Mouse (Mus musculus) right cerebral cortex, postnatal 25 days (tissue): ENCODE results near the gene Lrp2.
A peak's percentile ranks its signal among the peaks of the same experiment; 100 is the strongest.

Experiments used
- DNase-seq: peaks from one replicate; pipeline ENCODE4 v3.0.0; 2022

Lrp2 gene

DNA sequence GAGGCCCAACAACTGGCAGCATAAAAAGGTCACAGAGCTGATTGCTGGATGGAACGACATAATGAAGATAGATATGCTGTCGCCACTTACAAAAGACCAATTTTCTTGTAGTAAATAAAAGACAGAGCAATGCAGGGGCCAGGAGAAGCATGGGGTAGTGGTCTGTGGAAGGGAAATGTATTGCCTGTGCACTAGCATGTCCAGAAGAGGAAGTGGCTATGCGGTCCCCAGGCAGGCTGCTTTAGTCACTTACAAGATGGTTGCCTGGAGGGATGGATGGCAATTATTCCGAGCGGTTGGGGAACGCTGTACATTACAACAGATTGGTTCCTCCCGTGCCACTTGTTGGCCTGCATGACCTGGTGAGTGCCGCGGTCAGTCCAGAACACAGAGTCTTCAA lies 85.5 kb downstream of the Lrp2 start:
- DNase-seq: no peak

DNA sequence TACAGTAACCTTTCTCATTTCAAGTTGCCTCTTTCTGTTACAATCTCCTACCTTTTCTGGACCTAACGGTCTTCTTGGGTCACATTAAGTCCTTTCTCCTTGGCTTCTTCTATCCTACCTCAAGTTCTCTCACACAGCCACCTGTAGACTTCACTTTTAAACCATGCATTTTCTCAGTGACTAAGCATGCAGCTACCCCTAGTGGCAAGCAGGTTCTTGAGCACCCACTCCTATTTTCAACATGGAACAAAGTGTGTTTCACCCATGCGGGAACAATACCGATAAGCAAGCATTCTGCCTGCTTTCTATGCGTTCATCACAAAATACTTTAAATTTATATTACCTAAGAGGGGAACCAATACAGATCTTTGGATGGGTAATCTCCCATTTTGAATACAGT lies 92.7 kb downstream of the Lrp2 start:
- peak; percentile 16 for DNase-seq

DNA sequence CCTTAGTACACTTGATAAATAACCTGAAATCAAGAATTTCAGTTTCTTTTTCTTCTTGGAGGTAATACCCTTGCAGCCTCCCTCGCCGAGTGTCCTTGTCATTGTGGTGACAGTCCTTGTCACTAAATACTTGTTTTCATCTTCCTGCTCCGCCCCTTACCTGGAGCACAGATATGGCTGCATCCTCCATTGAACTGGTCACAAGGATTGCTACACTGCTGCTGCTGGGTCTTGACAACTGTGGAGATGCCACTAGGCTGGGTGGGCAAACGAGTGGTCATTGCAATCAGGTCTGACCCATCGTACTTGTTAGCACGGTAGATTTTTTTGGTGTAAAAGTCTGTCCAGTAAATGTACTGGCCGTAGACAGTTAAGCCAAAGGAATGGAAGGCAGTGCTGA lies 104.9 kb downstream of the Lrp2 start:
- no peak for DNase-seq

DNA sequence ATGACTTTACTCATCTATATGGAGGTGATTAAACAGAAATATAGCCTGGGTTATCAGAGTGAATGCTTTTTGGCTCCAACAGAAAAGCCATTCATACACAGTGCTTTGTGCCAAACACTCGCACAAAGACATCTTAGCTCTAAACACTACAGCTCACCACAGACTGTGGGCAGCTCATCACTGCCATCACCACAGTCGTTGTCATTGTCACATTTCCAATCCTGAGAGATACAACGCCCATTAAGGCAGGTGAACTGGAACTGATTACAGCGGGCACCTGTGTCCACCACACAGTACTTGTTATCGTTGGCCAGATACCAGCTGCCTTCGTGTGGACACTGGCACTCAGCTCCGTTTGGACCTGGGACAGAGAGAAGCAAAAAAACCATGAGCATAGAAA lies 106.0 kb downstream of the Lrp2 start:
- DNase-seq: no peak

DNA sequence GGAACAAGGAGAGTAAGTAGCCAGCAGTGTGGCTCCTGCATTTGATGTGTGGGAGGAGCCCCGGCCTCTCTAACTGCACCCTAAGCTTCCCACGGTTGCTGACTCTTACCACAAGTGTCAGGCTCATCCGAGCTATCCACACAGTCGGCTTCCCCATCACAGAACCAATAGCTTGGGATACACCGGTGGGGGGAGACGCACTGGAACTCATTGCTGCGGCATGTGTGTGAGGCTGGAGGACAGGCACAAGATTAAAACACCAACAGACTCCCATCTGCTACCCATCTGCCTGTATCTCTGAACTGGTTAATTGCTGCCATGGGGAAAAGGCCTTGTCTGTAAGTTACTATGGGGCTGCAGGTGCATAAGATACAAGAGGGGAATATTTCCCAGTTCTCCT lies 109.0 kb downstream of the Lrp2 start:
- DNase-seq: no peak

DNA sequence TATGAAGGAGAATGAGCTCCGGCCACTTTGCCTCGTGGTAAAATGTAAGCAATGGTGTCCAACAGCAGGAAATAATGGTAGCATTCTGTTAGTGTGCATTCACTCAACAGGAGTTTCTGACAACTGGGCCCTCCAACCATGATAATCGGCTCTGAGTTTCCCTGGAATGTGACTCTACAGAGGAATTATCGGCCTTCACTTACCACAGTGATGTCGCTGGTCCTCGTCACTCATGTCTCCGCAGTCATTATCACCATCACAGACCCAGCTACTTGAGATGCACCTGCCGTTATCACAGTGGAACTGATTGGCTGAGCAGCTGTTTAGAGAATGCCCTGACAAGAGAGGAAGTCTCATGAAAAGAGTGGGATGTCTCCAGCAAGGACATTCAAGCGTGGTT lies 110.7 kb downstream of the Lrp2 start:
- no peak for DNase-seq

DNA sequence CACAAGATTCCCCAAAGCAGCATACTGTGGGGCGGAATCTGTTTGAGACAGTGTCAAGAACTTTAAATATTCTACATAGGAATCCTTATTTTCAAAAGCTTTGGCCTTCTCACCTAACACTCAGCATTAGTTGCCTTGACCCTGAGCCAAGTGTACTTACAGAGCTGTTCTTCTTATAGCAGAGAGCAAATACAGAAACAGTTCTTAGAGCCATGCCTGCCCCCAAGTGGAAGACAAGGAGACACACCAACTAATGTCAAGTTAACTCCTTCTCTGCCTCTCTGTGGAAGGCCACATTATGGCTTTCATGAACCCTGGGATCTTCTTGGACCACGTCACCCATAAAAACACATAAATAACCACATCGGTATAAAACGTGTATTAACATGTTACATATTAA lies 114.0 kb downstream of the Lrp2 start:
- no peak for DNase-seq

DNA sequence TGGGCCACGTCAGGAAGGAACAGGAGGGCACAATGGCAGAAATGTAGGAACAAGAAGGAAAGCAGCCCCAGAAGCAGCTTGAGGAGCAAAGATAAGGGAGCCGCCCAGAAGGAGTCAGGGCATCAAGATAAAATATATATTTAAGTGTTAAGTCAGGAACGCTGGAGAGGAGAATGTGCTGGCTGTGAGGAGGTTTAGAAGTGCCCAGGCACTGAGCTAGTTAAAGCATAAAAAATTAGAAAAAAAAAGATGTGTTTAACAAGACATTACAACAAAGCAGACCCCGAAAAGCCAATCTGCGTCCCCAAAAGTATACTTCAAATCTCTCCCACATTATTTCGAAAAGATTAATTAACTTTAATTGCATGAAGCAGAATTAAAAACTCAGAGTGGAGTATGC lies 122.3 kb downstream of the Lrp2 start:
- no peak for DNase-seq

DNA sequence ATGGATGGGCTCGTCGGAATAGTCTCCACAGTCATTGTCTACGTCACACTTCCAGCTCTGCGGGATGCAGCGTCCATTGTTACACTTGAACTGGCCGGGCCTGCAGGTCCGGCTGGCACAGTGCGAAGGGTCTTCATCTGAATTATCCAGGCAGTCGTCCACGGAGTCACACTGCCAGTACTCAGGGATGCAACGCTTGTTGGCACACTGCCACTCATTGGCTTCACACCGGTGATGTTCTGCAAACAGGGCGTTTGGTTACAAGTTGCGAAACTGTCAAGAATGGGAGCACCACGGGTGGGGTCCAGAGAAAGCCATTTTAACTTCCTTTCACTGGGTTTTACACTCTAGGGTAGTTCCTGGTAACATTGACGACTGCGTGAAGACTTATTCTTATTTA lies 126.4 kb downstream of the Lrp2 start:
- DNase-seq: no peak

DNA sequence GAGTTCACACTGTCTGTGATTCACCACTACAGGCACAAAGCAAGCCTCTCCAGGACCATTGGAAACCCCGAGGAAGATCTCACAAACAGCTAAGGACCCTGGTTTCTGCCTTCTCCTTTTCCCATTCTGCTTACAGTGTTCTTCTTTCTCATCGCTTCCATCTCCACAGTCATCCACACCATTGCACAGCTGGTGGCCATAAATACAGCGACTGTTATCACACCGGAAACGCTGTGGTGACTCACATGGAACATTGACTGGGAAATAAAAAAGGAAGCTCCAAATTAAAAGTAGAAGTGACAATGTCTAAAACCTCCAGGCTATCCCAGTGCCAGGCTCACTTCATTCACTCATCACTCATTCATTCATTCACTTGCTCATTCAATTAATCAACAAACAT lies 134.7 kb downstream of the Lrp2 start:
- no peak for DNase-seq

DNA sequence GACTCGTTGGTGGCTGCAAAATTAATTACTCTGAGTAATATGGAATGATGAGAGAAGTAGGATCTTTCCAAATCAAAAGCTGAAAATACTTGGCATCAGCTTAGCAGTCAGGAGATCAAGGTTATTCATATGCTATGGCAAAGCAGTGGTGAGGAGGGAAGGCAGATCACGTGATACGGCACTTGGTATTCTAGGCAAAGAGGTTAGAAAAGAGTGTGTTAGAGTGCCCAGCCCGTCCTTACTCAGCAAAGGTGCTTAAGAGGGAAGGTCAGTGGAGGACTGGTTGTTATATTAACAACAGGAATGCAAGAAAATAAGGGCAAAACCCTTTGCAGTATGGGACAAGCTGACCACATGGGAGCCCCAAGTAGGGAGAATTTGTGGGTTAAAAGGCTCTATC lies 137.3 kb downstream of the Lrp2 start:
- DNase-seq: no peak

DNA sequence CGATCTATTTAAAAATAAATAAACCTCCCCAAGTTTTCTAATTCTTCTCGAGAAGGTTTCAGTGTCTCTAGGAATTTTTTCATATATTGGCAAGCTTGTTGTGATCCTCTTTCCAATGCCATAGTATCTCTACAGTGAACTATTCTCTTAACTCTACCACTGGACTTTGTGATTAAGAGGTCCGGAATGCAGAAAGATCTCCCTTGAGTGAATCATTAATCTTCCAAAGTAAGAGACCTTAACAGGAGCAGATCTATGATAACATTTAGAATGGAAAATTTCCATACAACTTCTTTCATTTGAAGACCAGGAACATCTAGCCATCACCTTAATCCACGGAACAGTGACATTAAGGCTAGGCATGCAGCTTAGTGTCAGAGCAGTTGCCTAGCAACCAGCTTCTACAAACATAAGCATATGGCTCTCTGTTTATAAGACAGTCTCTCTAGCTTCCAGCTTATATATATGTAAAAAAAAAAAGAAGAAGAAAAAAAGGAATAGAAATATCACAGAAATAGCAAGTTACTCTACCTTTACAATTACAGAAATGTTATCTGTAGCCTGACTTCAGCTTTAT lies 139.9 kb downstream of the Lrp2 start:
- DNase-seq: no peak

DNA sequence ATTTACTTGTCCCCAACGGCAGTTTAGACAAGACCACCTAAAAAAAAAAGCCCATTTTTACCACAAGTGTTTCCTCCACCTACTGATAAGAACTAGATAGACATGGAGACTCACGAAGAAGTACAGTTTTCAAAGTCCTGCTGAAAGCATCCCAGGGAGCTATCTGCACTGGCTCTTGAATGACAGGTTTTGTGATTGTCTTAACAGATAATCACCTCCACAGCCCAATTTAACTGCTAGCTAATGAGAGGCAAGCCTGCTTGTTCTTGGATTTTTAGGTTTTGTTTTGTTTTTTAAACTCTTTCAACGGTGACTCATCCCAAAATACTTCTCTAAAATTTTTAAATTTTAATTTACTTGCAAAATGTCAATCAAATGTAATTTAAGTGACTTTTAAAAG lies 144.2 kb downstream of the Lrp2 start:
- DNase-seq: no peak

DNA sequence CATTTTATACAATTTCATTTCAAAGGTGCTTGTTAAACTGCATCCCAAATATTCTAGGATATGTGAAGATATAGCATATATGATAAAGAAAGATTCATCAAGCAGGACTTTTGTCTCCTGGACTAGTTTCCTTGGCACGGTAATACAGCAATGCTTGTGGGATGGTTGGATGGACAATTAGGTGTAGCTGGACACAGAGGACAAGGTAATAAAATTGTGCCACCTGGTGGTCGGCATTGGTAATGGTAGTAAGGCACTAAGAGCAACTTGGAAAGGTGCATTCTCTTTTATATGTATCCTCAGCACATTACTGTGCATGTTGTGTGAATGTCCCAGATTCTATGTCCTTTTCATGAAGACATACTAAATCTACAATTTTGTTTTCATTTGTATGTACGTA lies 157.7 kb downstream of the Lrp2 start:
- DNase-seq: peak; percentile 66

DNA sequence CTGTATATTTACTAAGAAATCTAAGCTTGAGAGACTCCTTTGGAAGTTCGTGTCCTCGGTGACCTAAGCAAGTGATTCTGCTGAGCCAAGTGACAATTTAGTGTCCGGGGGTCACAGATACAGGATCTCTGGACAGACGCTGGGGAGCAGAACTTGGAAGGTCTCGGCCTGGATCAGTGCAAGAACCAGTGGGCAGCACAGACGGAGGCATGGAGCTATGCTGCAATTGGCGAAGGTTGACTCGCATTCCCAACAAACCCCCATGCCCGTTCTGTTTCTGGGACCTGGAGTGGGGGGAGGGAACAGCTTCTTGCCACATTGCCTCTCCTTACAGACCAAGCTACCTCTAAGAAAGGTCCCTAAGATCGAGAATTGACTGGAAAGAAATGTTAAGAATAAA lies 158.7 kb downstream of the Lrp2 start:
- no peak for DNase-seq

DNA sequence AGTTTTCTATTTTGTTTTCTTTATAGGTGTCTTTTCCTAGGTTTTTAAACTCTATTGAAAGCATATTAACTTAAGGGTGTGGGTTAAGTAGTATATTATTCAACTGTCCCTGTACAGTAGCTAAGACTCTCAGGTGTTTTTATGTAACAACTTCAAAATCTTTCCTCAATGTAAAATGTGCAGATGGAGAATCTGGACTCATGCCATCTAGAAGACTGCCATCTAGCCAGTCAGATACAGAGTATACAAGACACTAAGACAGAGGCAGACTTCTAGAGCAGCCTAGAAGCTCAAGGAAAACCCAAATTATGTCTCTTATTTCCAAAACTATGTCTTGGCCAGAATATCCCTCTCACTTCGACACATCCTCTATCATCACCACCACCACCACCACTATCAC lies 159.8 kb downstream of the Lrp2 start:
- no peak for DNase-seq

DNA sequence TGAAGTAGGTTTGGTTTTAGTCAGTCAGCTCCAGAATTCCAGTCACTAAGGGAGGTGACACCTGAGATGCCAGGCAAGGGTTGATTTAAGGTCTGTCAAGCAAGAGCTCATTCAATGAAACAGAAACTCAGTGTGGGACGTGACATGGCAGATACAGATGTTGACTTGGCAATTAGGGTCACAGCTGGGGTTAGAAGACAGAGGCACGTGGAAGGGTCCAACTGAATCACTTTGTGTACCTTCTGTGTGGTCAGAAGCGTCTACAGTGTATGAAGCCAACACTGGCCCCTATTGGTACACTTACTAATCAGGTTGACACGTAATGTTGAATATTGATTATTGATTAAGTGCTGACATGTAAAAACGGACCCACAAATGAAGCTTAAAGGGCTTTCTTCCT lies 161.0 kb downstream of the Lrp2 start:
- no peak for DNase-seq

DNA sequence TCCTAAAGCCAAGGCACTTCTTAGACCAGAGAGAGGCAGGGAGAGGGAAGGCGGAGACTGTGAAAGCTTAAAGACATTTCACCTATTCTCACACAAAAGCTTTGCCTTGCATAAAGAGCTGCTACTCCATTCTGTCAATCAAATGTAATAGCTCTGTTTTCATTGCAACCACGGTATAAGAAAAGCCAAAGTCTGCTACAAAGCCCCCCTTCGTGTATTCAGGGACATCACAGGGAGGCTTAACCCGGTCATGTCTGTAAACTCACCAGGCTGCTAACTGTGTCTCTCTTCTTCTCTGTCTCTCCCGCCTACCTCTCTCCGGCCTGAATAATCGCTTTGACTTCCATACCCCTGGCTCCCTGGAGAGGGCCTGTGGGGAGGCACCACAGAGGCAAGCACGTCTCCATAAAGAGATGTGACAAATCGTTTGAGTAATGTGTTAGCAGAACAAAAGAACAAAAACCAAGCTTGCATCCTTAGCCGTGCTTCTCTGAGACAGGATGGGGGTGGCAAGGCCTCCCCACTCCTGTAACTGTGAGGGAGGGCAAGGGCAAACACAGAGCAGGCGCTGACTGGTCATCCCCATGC lies 167.5 kb downstream of the Lrp2 start:
- no peak for DNase-seq

DNA sequence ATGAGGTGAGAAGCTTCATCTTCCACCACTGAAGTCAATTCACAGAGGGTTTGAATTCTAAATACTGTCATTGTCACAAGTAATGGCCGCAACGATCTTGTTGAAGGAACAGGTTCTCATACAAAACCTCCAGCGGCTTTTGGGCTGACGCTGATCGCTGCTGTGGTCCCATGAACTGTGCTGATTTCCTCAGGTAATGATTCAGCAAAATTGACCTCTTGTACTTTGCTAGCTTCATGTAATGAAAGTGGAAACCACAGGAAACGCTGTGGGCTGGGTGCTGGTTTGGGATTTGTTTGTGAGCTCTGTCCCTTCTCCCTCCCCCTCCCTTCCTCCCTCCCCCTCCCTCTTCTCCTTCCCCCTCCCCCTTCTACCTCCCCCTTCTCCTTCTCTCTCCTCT lies 170.8 kb downstream of the Lrp2 start:
- DNase-seq: no peak

DNA sequence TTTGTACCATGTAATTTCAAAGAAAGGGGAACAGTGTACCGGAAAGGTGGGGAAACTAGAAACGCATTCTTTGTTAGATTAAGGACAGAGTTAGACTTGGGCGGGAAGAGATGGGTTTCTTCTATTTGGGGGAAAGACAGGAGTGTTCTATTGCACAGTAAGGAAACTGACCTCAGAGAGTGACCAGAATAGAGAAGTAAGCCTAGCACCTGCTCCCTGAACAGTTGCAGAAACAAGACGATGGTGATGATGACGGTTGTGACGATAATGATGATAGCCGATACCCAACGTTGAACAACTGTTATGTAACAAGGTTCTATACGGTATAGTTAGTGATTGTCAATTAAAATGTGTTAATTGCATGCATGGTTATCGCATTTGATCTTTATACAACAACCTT lies 171.3 kb downstream of the Lrp2 start:
- no peak for DNase-seq

DNA sequence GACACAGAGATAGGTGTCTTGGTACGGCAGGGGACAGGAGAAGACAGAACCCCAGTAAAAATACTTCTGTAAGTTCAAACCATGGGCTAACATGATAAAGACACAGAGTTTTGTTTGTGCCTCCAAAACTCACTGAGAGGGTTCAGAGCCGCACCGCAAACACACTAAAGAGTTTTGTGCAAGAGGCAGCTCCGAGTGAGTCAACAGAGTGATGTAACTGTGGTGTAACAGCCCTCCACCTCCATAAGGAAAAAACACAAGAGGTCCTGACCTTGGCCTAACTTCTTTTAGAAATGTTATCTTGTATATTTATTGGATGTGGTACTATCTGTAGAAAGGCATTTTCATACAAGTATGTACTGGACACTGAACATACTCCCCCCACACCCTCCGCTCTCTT lies 180.2 kb downstream of the Lrp2 start:
- DNase-seq: no peak

DNA sequence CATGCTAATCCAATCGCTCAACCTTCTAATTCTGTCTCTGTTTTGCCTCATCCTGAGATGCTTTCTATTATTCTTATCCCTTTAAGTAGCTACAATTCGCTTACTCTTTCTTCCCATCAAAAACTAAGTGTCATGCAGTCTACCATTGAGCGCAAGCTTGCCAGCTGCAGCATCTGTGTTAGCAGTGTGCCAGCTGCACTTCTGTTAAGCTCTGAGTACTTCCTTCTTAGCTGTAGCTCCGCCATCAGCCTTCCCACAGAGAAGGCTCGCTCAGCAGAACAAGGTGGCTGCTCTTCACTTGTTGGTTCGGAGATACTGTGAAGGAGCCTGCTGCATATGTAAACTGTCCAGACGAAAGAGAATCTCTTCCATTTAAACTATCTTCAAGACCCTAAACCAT lies 183.6 kb downstream of the Lrp2 start:
- no peak for DNase-seq

DNA sequence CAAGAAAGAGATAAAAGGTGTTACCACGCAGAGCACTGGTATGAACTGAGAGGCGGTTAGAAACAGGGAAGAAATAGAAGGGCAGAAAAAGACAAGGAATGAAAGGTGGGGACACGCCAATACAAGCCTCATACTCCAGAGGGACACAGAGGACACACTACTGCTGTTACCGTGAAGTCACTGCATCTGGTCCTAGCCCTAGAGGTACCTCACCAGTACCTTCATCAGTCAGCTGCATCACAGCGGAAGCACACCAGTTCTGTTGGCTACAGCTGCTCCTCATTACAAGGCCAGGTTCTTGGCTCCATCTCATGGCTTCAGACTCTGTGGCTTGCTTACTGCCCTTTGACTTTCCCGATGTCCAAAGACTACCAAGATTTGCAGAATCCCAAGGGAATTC lies 184.0 kb downstream of the Lrp2 start:
- DNase-seq: no peak

DNA sequence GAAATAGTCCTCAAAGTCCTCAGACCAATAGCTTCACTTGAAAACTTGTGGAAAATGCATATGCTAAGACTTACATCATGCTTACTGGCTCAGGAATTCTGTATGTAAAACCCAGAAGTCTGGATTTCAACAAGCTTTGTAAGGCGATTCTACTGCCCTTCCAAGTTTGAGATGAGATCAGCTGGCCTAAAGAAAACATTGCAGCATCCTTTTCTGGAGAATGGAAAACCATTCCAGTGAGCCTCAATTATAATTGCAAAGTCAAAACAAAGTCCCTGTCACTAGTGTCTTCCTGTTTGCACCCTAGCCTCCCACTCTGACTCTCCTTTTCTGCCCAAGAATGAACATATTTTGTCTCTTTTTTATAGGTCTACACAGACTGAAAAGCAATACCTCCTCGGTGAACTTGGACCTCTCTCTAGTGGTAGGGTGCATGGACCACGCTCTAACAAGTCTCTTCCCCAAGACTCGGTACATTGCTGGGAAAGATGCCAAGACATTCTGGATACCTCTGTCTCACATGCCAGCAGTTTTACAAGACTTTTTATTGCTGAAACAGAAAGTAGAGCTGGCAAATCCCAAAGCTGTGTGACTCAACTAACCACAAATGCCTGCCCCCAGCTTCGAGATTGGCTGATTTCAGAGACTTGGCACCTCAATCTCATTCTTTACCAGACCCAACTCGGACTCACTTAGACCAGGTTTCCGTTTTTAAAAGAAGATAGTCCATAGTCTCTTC lies 184.8 kb downstream of the Lrp2 start:
- no peak for DNase-seq
